Mouse (Mus musculus) myocyte (in vitro differentiated cells): ENCODE measurements at regions not wholly inside any gene's neighbourhood (a gene's known extent, or its start where the extent isn't known, plus 50 kb on each side); places are given as distances from the start of the nearest gene placed in this dataset.

Experiments used
- E2F4 ChIP-seq: IDR thresholded peaks from one replicate; pipeline ENCODE4 v1.6.1; 2011; ENCODE audit warnings: mild to moderate bottlenecking, control low read depth, moderate library complexity; ENCODE audit not compliant: insufficient read depth
- MAX ChIP-seq: IDR thresholded peaks from one replicate; pipeline ENCODE4 v1.6.1; 2011; ENCODE audit warnings: low read depth, mild to moderate bottlenecking, control low read depth
- MYOG ChIP-seq, 3 experiments: IDR thresholded peaks; one replicate each; pipeline ENCODE4 v1.6.1; 2011; ENCODE audit warnings: control low read depth in 2 of 3, low read depth in 2 of 3, mild to moderate bottlenecking in 2 of 3; ENCODE audit not compliant: insufficient read length in 2 of 3, control insufficient read depth in 1 of 3, insufficient read depth in 1 of 3
- POLR2A ChIP-seq: IDR thresholded peaks from one replicate; pipeline ENCODE4 v1.6.1; 2011; ENCODE audit warnings: low read depth, mild to moderate bottlenecking, control low read depth, moderate library complexity; ENCODE audit not compliant: insufficient read length
- TCF12 ChIP-seq: IDR thresholded peaks from one replicate; pipeline ENCODE4 v1.6.1; 2011; ENCODE audit warnings: mild to moderate bottlenecking, control low read depth; ENCODE audit not compliant: poor library complexity, insufficient read depth, severe bottlenecking
- TCF3 ChIP-seq: IDR thresholded peaks from one replicate; pipeline ENCODE4 v1.6.1; 2011; ENCODE audit warnings: low read depth, control low read depth; ENCODE audit not compliant: insufficient read length
- USF1 ChIP-seq: IDR thresholded peaks from one replicate; pipeline ENCODE4 v1.6.1; 2011; ENCODE audit warnings: low read depth, mild to moderate bottlenecking, control low read depth, moderate library complexity

- TF ChIP-seq POLR2A = no peak
- no peak for TF ChIP-seq TCF3
- TF ChIP-seq USF1 = no peak
- TF ChIP-seq MYOG (IDR thresholded peaks at IDR 0.05; ENCODE audit: control insufficient read depth in 1 of 3, insufficient read depth in 1 of 3, insufficient read length in 2 of 3, low read depth in 2 of 3) = no peak
- no peak for TF ChIP-seq E2F4
- no peak for TF ChIP-seq TCF12
- TF ChIP-seq MAX = no peak
These were observed 389.6 kb downstream of the Rps24 start for GRCm38 (mm10) chr14:24876508-24876907.
